Mouse (Mus musculus) cortical plate, adult 2 months (tissue): ENCODE measurements around the gene Prr5. TPM values are rescaled to one million over a fixed set of nuclear protein-coding genes. Genes with fewer than 3 reads are reported as not detected.

Source experiments
- H3K27ac ChIP-seq: fragments of 200-500 bp; 2 replicates; pipeline ENCODE4 v1.5.1; 2012; ENCODE audit warnings: low read length, control low read depth, inconsistent platforms; ENCODE audit not compliant: insufficient read depth
- H3K4me1 ChIP-seq: fragments of 200-500 bp; 2 replicates; pipeline ENCODE4 v1.6.1; 2011; ENCODE audit warnings: low read length; ENCODE audit not compliant: control insufficient read depth, insufficient read depth
- H3K4me3 ChIP-seq: fragments of 200-500 bp; 2 replicates; pipeline ENCODE4 v1.5.1; 2011; ENCODE audit warnings: mild to moderate bottlenecking, low read length, control low read depth; ENCODE audit not compliant: insufficient read depth
- CTCF ChIP-seq: fragments of 200-500 bp; IDR thresholded peaks from 2 replicates; pipeline ENCODE4 v1.5.1; 2011; ENCODE audit warnings: mild to moderate bottlenecking, control low read depth, low read length; ENCODE audit not compliant: insufficient read depth; ENCODE audit errors: extremely low read depth
- POLR2A ChIP-seq: fragments of 200-500 bp; IDR thresholded peaks from 2 replicates; pipeline ENCODE4 v1.6.1; 2011; ENCODE audit warnings: mild to moderate bottlenecking, low read length, control low read depth; ENCODE audit not compliant: insufficient read depth; ENCODE audit errors: extremely low read depth
- polyA plus RNA-seq: library from polyadenylated mRNA; depleted of rRNA; stranded (reverse); fragments of >200 nt; gene quantifications from 2 replicates; pipeline ENCODE4 v1.2.3, GENCODE M21; 2012

Prr5 gene
- polyA plus RNA-seq, 1 experiment, result 10.1 TPM

GRCm38 (mm10) chr15:84638405-84638804, 31.0 kb upstream of the Prr5 start:
- Histone ChIP-seq H3K4me1 (peaks cover 2% of the 10 kb centered on the region; the same call in 1 of the 2 replicates), H3K4me3 (no peak overlapping the region), H3K27ac (peak overlapping the region; percentile 58)
- TF ChIP-seq POLR2A, result no peak
- no peak for TF ChIP-seq CTCF

DNA sequence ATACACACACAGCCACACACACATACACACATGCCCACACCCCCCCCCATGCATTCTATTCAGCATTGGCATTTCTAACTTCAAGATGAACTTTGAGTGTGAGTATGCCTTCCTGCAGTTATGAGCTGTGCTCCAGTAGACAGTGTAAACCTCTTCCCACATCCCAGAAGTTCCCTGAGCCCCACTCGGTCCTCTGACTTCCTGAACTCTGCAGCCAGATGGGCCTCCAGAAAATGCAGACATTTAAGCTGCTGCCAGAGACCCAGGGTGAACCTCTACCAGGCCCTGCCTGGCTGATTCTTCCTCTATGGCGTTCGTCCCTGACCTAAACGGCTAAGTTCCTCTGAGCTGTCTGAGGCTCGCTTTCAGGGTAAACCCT, 30.4 kb upstream of the Prr5 start:
- Histone ChIP-seq H3K27ac (peak overlapping the region; percentile 58), H3K4me3 (no peak overlapping the region), H3K4me1 (peaks cover 2% of the 10 kb centered on the region; the same call in 1 of the 2 replicates)
- no peak for TF ChIP-seq CTCF
- TF ChIP-seq POLR2A, result no peak

DNA sequence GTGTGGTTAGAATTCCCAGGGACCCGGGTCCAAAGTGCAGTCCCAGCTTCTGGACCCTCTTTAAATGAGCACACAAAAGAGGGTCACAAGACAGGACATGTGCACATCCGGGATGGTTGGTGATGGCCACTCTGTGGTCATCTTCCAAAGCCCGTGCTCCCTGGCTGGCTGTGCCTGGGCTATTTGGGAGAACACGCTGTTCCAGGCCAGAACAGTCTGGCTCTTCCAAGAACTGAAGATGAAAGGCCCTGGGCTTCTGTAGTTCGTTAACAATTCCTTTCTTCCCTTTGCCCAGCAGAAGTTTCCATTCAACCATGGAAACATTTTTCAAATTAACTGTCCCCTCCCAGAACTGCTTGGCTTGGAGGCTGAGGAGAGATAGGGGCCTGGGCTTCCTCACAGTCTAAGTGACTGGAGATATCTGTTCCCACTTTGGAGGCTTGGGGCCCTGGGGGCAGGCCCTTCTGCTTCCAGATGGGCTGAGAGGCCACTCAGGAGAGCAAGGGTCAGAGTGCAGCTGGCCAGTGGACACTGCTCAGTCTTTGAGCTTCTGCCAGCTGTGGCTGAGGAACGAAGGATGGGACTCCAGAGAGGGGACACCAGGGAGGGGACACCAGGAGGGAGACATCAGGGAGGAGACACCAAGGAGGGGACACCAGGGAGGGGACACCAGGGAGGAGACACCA, 29.8 kb upstream of the Prr5 start:
- peak overlapping the region; percentile 91 for H3K27ac ChIP-seq
- TF ChIP-seq CTCF, result no peak
- no peak for TF ChIP-seq POLR2A
- H3K4me1 ChIP-seq, result peaks cover 2% of the 10 kb centered on the region; the same call in 1 of the 2 replicates
- no peak overlapping the region for H3K4me3 ChIP-seq

DNA sequence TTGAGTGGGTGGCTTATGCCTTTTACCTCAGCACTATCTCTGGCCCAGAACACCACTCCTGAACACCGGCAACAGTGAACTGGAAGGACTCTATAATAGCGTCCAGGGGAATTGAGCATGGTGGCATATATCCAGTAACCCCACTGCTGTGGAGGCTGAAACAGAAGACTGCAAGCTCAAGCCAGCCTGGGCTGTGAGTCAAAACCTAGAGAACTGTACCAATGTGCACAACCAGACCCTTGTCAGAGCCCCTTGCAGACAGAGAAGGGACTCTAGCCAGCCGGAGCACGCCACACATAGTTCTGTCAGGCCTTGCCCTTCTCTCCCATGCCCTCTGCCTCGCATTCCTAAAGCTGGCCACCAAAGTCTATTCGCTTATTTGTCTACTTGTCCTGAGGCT, 28.7 kb upstream of the Prr5 start:
- Histone ChIP-seq H3K4me1 (peaks cover 2% of the 10 kb centered on the region; the same call in 1 of the 2 replicates), H3K4me3 (no peak overlapping the region), H3K27ac (no peak overlapping the region; the same call in 1 of the 2 replicates)
- TF ChIP-seq POLR2A, result no peak
- no peak for TF ChIP-seq CTCF

DNA sequence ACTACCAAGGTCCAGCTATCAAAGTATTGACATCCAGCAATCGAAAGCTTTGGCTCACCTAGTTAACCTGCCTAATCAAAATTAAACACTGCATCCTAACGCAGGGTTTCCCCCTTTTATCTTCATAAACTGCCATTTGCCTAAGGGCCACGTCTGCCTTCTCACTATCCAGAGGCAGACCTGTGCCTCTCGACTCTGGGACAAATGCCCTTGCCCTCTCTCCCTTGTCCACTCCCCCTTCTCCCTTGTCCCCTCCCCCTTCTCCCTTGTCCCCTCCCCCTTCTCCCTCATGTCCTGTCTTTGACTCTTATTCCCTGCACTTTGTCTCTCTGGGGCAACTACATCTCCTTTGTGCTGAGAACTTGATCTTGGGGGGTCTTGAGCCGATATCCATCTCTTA, 28.3 kb upstream of the Prr5 start:
- Histone ChIP-seq H3K4me1 (peaks cover 2% of the 10 kb centered on the region; the same call in 1 of the 2 replicates), H3K4me3 (no peak overlapping the region), H3K27ac (no peak overlapping the region)
- TF ChIP-seq POLR2A (no peak), CTCF (no peak)

GRCm38 (mm10) chr15:84641948-84642347, 27.5 kb upstream of the Prr5 start:
- H3K4me1 ChIP-seq, result peaks cover 2% of the 10 kb centered on the region; the same call in 1 of the 2 replicates
- no peak overlapping the region for H3K27ac ChIP-seq
- no peak overlapping the region for H3K4me3 ChIP-seq
- TF ChIP-seq CTCF, result no peak
- no peak for TF ChIP-seq POLR2A

- H3K4me1 ChIP-seq, result peaks cover 2% of the 10 kb centered on the region; the same call in 1 of the 2 replicates
These were observed 26.2 kb upstream of the Prr5 start for GRCm38 (mm10) chr15:84643178-84643577.

GRCm38 (mm10) chr15:84651481-84651880, 17.9 kb upstream of the Prr5 start:
- Histone ChIP-seq H3K27ac (no peak overlapping the region), H3K4me1 (no peaks in the 10 kb centered on the region), H3K4me3 (no peak overlapping the region)
- TF ChIP-seq CTCF (no peak), POLR2A (no peak)

More at GRCm38 (mm10) chr15:84643178-84643577, 26.2 kb upstream of the Prr5 start:
- no peak overlapping the region for H3K4me3 ChIP-seq
- no peak overlapping the region for H3K27ac ChIP-seq
- TF ChIP-seq POLR2A (no peak), CTCF (no peak)

DNA sequence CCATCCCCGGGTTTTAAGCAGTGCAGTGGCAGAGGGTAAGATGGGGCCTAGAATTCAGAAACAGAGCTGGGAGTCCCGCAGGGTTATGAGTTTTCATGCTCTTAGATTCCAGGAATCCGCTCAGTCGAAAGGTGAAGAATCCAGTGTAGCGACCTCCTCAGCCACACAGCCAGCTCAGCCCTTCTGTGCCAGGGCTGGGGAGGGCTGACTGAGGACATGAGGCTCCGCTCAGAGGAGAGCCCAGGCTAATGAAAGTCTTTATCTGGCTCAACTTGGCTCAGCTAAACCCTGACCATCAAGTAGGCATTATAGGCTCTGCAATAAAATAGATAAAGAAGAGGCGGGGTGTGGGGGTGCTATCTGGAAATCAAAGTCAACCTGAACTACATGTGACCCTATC, 16.3 kb upstream of the Prr5 start:
- H3K4me1 ChIP-seq, result no peaks in the 10 kb centered on the region
- H3K27ac ChIP-seq, result no peak overlapping the region
- no peak overlapping the region for H3K4me3 ChIP-seq
- TF ChIP-seq CTCF (no peak), POLR2A (no peak)
